Mouse (Mus musculus): ENCODE measurements around the gene Rapgef4. TPM values are rescaled to one million over a fixed set of nuclear protein-coding genes. Genes with fewer than 3 reads are reported as not detected.

Rapgef4 gene
- polyA plus RNA-seq (2014; fragmentation: Illumina TruSeq; extraction: RNeasy Lipid Tissue Mini Kit (QIAGEN cat#74804); ENCODE audit: low read depth, low replicate concordance): 13.4 TPM

DNA sequence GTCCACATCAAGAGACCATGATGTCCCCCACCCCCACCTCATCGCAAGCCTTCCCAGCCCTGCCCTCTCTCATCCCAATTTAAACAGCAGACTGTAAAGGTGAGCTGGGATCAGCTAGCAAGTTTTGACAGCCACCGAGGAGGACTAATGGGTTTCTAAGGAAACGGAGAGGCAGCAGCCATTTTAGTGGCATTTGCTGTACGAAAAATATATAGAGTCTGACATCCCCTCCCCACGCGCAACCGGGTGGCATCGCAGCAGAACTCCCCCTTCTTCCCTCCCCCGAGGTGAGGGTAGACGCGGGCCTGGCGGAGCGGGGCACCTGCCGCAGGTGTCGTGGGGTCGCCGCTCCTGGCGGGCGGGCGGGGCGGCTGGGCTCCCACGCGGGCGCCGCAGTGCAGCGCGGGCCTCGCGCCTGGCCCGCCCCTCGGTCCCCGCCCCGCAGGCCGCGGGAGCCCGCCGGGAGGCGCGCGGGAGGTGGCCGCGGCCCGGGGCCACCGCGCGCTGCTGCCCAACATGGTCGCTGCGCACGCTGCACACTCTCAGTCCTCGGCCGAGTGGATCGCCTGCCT lies at the start of gene Rapgef4:
Gene Rapgef4, plus strand, starts transcription at position 470 of the 572 bp plus-strand sequence.

DNA sequence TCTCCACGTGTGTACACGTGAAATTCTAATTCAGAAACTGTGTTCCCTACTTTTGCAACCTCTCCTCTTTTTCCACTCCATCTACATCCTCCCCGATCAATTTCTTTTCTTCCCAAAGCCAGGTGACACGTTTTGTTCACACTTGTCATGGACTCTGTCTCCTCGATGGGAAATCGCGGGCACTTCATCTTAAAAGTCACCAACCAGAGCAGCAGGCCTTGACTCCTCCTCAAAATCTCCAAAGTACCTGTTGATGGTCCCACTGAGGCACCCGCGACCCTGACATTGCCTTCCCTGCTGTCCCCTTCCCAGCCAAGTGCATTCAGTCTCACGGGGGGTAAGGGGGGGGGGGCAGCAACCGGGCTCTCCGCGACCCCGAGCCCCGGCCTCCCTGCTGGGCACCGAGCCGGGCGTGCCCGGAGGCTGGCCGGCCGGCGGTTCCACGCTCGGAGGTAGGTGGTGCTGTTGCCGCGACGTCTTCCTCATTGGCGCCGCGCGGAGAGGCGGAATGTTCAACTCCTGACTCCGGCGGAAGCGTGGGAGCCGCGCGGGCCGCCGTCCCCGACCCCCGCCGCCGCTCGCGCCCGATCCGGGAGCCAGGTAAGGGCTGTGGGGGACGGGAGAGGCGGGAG lies 304.3 kb downstream of the Rapgef4 start, which contains the start of gene Map3k20:
Gene Map3k20, plus strand, starts transcription at position 382 of the 632 bp plus-strand sequence.

Other genes starting within 250 kb of the Rapgef4 start
- gene Itga6, start 235.6 kb upstream of the Rapgef4 start, polyA plus RNA-seq (2014; fragmentation: Illumina TruSeq; extraction: RNeasy Lipid Tissue Mini Kit (QIAGEN cat#74804); ENCODE audit: low read depth, low replicate concordance): 16.7 TPM
- 28.2 TPM for gene Pdk1, start 108.0 kb upstream of the Rapgef4 start, polyA plus RNA-seq (2014; fragmentation: Illumina TruSeq; extraction: RNeasy Lipid Tissue Mini Kit (QIAGEN cat#74804); ENCODE audit: low read depth, low replicate concordance)